Mouse (Mus musculus) hindbrain, embryonic 11.5 days (tissue): ENCODE measurements around the gene Gpc5. TPM values are rescaled to one million over a fixed set of nuclear protein-coding genes. Genes with fewer than 3 reads are reported as not detected.

Experiments used
- ATAC-seq: fragments of 200-750 bp; cut with Nextera tagmentation; 2 replicates; pipeline ENCODE4 v1.8.0; 2017; ENCODE audit warnings: mild to moderate bottlenecking, moderate TSS enrichment, moderate library complexity; ENCODE audit not compliant: low FRiP score
- DNase-seq: peaks from one replicate; pipeline ENCODE4 v3.0.0-alpha.2; 2015; ENCODE audit warnings: low spot score
- H3K27ac ChIP-seq: fragments of 300-500 bp; sonication (generic); 2 replicates; pipeline ENCODE4 v1.5.1; 2014; ENCODE audit warnings: mild to moderate bottlenecking, low read depth, low read length
- H3K27me3 ChIP-seq: fragments of 300-500 bp; sonication (generic); 2 replicates; pipeline ENCODE4 v1.6.1; 2014; ENCODE audit warnings: mild to moderate bottlenecking, low read length, moderate library complexity, mixed read lengths; ENCODE audit not compliant: control insufficient read depth, insufficient read depth
- H3K36me3 ChIP-seq: fragments of 300-500 bp; sonication (generic); 2 replicates; pipeline ENCODE4 v1.6.1; 2014; ENCODE audit warnings: mild to moderate bottlenecking, low read length, moderate library complexity, mixed read lengths; ENCODE audit not compliant: control insufficient read depth, insufficient read depth
- H3K4me1 ChIP-seq: fragments of 300-500 bp; sonication (generic); replicated peaks from 2 replicates; pipeline ENCODE4 v1.6.1; 2014; ENCODE audit warnings: low read length, mixed read lengths; ENCODE audit not compliant: control insufficient read depth, insufficient read depth
- H3K4me2 ChIP-seq: fragments of 300-500 bp; sonication (generic); replicated peaks from 2 replicates; pipeline ENCODE4 v1.6.1; 2014; ENCODE audit warnings: mild to moderate bottlenecking, low read depth, low read length
- H3K4me3 ChIP-seq: fragments of 300-500 bp; sonication (generic); 2 replicates; pipeline ENCODE4 v1.5.1; 2014; ENCODE audit warnings: low read depth, low read length
- H3K9ac ChIP-seq: fragments of 300-500 bp; sonication (generic); 2 replicates; pipeline ENCODE4 v1.6.1; 2014; ENCODE audit warnings: low read depth, low read length
- H3K9me3 ChIP-seq: fragments of 300-500 bp; sonication (generic); 2 replicates; pipeline ENCODE4 v1.6.1; 2016; ENCODE audit warnings: low read length; ENCODE audit not compliant: control insufficient read depth
- WGBS: fragments of 180-500 bp; shearing (Covaris S2); extraction: QIAGEN DNeasy Blood & Tissue Kit; methylation state at CpG from one replicate; pipeline ENCODE4 v1.1.7; 2014; 5-methylcytosine and 5-hydroxymethylcytosine counted together
- polyA plus RNA-seq: library from polyadenylated mRNA; unstranded; fragments of >200 nt; fragmentation: Nextera tagmentation; extraction: Ambion mirVana; gene quantifications from 2 replicates; pipeline ENCODE4 v1.2.1, GENCODE M21; 2014

Gene Gpc5
- polyA plus RNA-seq, 1 experiment from 2014 or later: 0.73 TPM

- Histone ChIP-seq H3K4me2 (no peak overlapping the region), H3K9ac (no peak overlapping the region), H3K9me3 (no peaks in the 10 kb centered on the region), H3K4me1 (no peaks in the 10 kb centered on the region), H3K4me3 (no peak overlapping the region), H3K36me3 (no peaks in the 10 kb centered on the region), H3K27ac (no peak overlapping the region), H3K27me3 (no peaks in the 10 kb centered on the region)
- DNase-seq: peak; percentile 70
- ATAC-seq: peak; percentile 72; the same call in 1 of the 2 replicates
- WGBS: 29% methylated on average over 6 of the region's 6 CpGs
Measured at GRCm38 (mm10) chr14:116206977-116207376, 1115.0 kb downstream of the Gpc5 start.

- Histone ChIP-seq H3K4me3 (no peak overlapping the region), H3K27ac (no peak overlapping the region), H3K4me1 (no peaks in the 10 kb centered on the region), H3K4me2 (no peak overlapping the region), H3K36me3 (no peaks in the 10 kb centered on the region), H3K27me3 (no peaks in the 10 kb centered on the region), H3K9me3 (no peaks in the 10 kb centered on the region), H3K9ac (no peak overlapping the region)
- no peak for DNase-seq
- 95% methylated on average over 3 of the region's 3 CpGs for WGBS
- ATAC-seq: no peak
Measured at GRCm38 (mm10) chr14:116208581-116208980, 1116.6 kb downstream of the Gpc5 start.

- DNase-seq: peak; percentile 10
- ATAC-seq: no peak
- H3K9me3 ChIP-seq: no peaks in the 10 kb centered on the region
Measured at GRCm38 (mm10) chr14:116209045-116209444, 1117.0 kb downstream of the Gpc5 start.

GRCm38 (mm10) chr14:116210304-116210703 lies 1118.3 kb downstream of the Gpc5 start:
- H3K9ac ChIP-seq: no peak overlapping the region
- no peaks in the 10 kb centered on the region for H3K9me3 ChIP-seq
- no peak for DNase-seq
- no peak for ATAC-seq
- no peaks in the 10 kb centered on the region for H3K36me3 ChIP-seq
- 81% methylated on average over 6 of the region's 6 CpGs for WGBS
- no peaks in the 10 kb centered on the region for H3K4me1 ChIP-seq
- H3K27ac ChIP-seq: no peak overlapping the region
- no peaks in the 10 kb centered on the region for H3K27me3 ChIP-seq
- no peak overlapping the region for H3K4me2 ChIP-seq
- H3K4me3 ChIP-seq: no peak overlapping the region

More at GRCm38 (mm10) chr14:116209045-116209444, 1117.0 kb downstream of the Gpc5 start:
- Histone ChIP-seq H3K4me1 (no peaks in the 10 kb centered on the region), H3K27ac (no peak overlapping the region), H3K9ac (no peak overlapping the region), H3K27me3 (no peaks in the 10 kb centered on the region), H3K4me3 (no peak overlapping the region), H3K36me3 (no peaks in the 10 kb centered on the region), H3K4me2 (no peak overlapping the region)
- WGBS: 69% methylated on average over 5 of the region's 5 CpGs

GRCm38 (mm10) chr14:116212029-116212428 lies 1120.0 kb downstream of the Gpc5 start:
- H3K27ac ChIP-seq: no peak overlapping the region
- H3K4me3 ChIP-seq: no peak overlapping the region
- H3K36me3 ChIP-seq: no peaks in the 10 kb centered on the region
- no peak for DNase-seq
- H3K4me1 ChIP-seq: no peaks in the 10 kb centered on the region
- H3K9me3 ChIP-seq: no peaks in the 10 kb centered on the region
- no peak overlapping the region for H3K9ac ChIP-seq
- ATAC-seq: no peak
- H3K4me2 ChIP-seq: no peak overlapping the region
- H3K27me3 ChIP-seq: no peaks in the 10 kb centered on the region

- no peak overlapping the region for H3K27ac ChIP-seq
- no peaks in the 10 kb centered on the region for H3K27me3 ChIP-seq
- H3K4me2 ChIP-seq: no peak overlapping the region
- no peak for DNase-seq
- H3K4me1 ChIP-seq: no peaks in the 10 kb centered on the region
- 93% methylated on average over 1 of the region's 1 CpGs for WGBS
- H3K9ac ChIP-seq: no peak overlapping the region
- no peak for ATAC-seq
- H3K4me3 ChIP-seq: no peak overlapping the region
- H3K9me3 ChIP-seq: no peaks in the 10 kb centered on the region
- H3K36me3 ChIP-seq: no peaks in the 10 kb centered on the region
Measured at GRCm38 (mm10) chr14:116258126-116258525, 1166.1 kb downstream of the Gpc5 start.

GRCm38 (mm10) chr14:116308541-116308940 lies 1216.5 kb downstream of the Gpc5 start:
- no peak for DNase-seq
- Histone ChIP-seq H3K27me3 (no peaks in the 10 kb centered on the region), H3K36me3 (no peaks in the 10 kb centered on the region), H3K4me2 (no peak overlapping the region), H3K9me3 (no peaks in the 10 kb centered on the region), H3K9ac (no peak overlapping the region), H3K4me1 (no peaks in the 10 kb centered on the region), H3K4me3 (no peak overlapping the region), H3K27ac (no peak overlapping the region)
- no peak for ATAC-seq
- 88% methylated on average over 2 of the region's 2 CpGs for WGBS

- no peaks in the 10 kb centered on the region for H3K4me1 ChIP-seq
- no peak overlapping the region for H3K4me2 ChIP-seq
- H3K27me3 ChIP-seq: no peaks in the 10 kb centered on the region
- H3K9me3 ChIP-seq: no peaks in the 10 kb centered on the region
- no peaks in the 10 kb centered on the region for H3K36me3 ChIP-seq
- DNase-seq (no peak), ATAC-seq (no peak)
- H3K9ac ChIP-seq: no peak overlapping the region
- no peak overlapping the region for H3K27ac ChIP-seq
- no peak overlapping the region for H3K4me3 ChIP-seq
Measured at GRCm38 (mm10) chr14:116317491-116317890, 1225.5 kb downstream of the Gpc5 start.

- Histone ChIP-seq H3K27ac (no peak overlapping the region), H3K36me3 (no peaks in the 10 kb centered on the region), H3K4me3 (no peak overlapping the region), H3K9me3 (no peaks in the 10 kb centered on the region), H3K27me3 (no peaks in the 10 kb centered on the region), H3K4me2 (no peak overlapping the region), H3K4me1 (no peaks in the 10 kb centered on the region), H3K9ac (no peak overlapping the region)
- no peak for ATAC-seq
- DNase-seq: no peak
- 85% methylated on average over 4 of the region's 4 CpGs for whole genome bisulfite sequencing
Measured at GRCm38 (mm10) chr14:116336182-116336581, 1244.2 kb downstream of the Gpc5 start.
